Mouse (Mus musculus): ENCODE data around the gene Cd4.
"Not testable (repeated sequence)": the region's sequence is repeated elsewhere in the genome, so short reads cannot be mapped to it uniquely, and the experiment has no call there.

The Cd4 gene

DNA sequence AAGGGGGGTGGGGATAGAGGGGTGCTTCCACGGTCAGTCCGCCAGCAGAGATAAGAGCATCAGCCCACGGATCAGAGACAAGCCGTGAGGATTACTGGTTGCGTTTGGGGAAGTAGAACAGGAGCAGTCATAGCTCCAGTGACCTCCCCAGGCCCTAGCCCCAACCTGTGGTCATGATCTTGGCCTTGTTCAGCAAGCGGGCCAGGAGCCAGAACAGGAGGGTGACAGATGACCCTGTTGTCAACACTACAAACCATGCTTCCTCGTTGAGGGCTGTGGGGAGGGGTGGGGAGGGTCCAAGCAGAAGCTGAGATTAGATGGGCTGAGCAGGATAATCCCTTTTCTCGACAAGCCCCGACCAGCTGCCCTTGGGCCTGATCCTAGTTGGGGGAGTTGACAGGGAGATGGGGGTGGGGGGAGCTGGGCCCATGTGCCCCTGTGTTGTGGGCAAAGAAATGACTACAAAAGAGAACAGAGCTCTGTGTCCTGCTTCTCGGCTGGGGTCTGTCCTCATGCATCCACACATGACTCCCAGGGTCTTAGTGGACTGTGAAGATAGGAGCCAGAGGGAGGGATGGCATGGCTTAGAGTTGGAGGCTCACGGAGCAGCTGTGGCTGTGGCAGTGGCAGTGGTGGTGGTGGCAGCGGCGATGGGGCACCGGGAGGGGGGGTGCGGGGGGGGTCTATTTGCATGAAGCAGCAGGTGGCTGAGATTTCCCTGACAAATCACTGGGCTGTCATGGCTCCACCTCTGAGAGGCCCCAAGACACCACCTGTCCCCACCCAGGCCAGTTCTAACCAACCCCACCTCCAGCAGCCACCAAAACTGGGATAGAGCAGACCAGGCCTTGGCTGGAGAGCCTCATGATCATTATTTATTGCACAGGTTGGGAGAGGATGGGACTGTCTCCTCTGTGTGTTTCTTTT, 47.5 kb downstream of the Cd4 start, which contains the start of gene Gnb3:
Gnb3 (minus strand) TSS at position 35 of the 927 bp plus-strand sequence.
- DNase-seq = no peak

DNA sequence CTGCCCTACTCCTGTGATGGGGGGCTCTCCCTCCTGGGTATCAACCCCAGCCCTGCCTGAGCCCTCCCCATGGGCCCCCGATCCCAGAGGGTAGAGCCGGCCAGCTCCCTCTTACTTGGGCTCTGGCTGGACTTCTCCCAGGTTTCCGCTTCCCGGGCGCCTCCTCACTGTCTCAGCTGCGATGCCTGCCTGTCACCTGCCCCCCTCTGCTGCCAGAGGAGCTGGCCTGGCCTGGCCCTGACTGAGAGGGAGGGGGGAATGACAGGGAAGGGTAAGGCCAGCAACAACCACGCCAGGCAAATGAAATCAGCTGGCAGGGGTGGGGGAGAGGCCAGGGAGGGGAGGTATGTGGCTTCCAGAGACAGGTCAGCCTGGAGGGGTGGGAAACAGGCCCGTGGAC, 48.2 kb downstream of the Cd4 start:
- no peak for DNase-seq

GRCm38 (mm10) chr6:124836411-124836810, 51.6 kb downstream of the Cd4 start:
- DNase-seq = no peak

- peak; percentile 64 for DNase-seq
Measured at GRCm38 (mm10) chr6:124835531-124835930, 52.5 kb downstream of the Cd4 start.

DNA sequence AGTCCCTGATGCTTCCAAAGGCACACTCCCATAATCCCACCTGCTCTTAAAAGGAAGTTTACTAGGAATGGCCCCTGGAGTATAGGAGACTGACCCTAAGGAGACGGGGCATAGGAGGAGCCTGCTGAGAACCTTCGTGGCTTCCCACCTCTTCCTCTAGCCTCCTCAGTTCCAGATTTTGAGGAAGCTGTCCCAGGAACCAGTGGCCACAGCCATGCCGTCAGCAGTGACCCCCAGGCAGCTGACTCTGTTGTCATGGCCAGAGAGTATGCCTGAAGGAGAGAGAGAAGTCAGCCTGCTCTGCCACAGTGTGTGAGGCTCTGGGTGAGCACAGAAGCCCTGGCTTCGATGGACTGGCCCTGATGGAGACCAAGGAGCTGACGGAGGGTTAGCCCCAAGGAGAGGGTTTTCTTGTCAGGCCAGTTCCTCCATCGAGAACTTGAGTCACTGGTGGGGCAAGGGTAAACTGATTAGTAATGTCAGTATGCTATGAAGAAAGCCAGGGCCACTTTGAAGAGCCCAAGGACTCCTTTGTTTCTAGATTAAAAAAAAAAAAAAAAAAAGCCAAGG, 53.4 kb downstream of the Cd4 start:
- no peak for DNase-seq

- no peak for DNase-seq
Measured at GRCm38 (mm10) chr6:124831649-124832048, 56.4 kb downstream of the Cd4 start.

GRCm38 (mm10) chr6:124831199-124831598, 56.8 kb downstream of the Cd4 start:
- not testable (repeated sequence) for DNase-seq

DNA sequence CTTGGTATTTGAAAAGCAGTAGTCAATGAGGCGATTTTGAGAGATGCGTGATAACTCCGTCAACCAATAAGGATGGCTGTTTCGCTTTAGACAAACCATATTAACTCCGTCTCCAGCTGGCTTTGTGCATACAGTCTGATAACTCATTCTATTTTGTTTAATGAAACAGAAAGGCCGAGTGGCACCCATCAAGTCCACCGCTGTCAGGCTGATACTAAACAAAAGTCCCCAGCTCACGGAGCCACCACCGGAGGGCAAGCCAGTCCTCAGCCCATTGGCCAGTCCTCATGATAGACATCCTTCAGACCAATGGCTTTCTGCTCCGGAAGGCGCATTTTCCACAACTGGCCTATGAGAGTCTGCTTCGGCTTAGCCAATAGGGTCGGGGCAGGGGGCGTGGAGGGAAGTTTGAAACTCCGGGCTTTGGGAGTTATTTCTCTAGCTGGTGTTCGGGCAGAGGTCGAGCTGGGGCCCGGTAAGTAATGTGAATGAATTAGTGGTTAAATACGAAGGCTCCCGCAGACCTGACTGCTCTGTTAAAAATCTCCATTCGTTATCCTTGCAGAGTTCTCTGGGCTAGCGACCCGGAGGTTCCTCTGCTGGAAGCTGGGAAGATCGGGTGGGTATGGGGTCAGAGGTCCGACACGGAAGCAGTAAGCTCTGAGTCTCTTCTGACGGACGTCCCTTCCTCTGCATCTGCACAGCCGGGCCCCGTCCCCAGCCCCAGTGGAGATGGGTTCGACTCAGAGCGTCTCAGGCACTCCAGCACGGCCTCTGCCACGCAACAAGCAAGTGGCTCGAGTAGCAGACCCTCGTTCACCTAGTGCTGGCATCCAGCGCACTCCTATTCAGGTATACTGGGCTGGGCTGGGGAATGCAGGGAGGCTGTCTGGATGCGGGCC, 58.0 kb downstream of the Cd4 start:
- DNase-seq = peak; percentile 92

DNA sequence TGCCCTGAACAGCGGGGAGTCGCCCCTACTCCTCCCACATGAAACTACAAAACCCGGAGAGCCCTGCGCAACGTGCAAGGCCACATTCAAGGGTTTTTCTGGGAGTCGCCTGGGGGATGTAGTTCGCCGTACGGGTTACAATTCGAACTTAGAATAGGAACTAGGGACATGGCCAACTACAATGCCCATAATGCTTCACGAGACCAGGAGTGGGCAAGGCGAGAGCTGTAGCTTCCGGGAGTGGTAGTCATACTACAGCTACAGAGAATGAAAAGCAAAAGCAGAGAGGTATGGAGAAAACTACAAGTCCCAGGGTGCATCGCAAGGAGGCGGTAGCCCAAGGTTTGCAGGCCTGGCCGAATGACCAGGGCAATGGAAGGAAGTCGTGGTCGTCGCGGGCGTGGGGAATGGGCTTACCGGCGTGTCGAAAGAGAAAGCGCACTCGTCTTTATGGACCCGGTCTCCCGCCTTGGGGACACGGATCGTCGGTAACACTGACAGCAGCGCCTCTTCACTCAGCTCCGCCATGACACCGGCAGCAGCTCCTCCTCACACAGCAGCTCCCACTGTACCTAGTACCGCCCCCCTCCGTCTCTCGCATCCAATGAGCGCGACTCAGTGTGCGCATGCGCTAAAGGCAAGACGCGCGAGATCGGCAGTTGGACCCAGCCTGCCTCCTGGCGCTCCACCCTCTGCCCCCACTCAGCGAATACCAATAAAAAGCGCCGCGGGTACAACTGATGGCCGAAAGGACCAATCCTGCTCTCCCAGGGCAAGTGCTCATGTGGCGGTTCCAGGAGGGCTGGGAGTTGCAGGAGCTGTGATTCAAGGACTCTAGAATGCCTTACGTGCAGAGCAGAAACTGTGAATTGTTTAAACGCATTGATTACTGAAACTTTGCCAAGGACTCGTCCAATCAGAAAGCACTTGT, 58.9 kb downstream of the Cd4 start, which contains the start of the genes Usp5 and Cdca3:
Usp5 (minus strand) TSS at position 617 of the 931 bp plus-strand sequence.
Cdca3 (plus strand) TSS at position 680 of the 931 bp plus-strand sequence.
- DNase-seq = peak; percentile 97

DNA sequence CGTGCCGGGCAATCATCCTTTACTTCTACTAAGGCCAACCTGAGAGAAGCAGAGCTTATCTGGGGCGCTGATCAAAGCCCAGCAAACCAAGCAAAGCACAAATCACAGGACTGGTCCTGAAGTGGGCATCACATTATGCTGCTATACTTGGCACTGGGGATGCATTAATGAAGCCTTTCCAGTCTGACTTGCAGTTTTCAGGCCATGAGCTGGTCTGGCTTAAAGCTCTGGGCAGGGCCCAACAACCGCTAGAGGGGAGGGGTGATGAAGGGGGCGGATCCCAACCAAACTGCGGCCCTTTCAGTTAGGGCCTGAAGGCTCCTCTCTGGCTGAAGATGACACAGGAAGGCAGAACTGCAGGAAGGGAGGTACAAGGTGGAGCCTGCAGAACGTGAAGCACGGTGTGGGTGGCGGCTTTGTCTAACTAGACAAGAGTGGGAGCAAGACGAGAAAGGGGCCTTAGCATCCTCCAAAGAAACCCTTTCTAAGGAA, 59.9 kb downstream of the Cd4 start:
- no peak for DNase-seq

GRCm38 (mm10) chr6:124822049-124822448, 66.0 kb downstream of the Cd4 start:
- no peak for DNase-seq

DNA sequence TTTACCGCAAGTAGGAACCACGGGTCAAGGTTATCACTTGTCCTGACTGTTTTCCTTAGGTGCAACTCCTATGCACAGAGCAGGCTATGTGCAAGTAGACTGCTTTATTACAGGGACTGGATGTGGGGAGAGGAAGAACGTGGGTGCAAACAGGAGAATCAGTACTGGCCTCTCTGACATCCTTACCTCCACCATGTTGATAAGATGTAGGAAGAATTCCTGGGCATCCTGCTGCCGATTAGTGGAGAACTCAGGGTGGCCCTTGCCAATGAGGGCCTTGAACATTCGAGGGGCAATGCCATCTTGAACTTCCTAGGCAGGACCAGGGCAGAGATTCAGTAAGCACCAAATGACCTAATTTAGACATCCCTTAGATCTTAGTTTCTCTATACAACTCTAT, 67.1 kb downstream of the Cd4 start:
- no peak for DNase-seq

DNA sequence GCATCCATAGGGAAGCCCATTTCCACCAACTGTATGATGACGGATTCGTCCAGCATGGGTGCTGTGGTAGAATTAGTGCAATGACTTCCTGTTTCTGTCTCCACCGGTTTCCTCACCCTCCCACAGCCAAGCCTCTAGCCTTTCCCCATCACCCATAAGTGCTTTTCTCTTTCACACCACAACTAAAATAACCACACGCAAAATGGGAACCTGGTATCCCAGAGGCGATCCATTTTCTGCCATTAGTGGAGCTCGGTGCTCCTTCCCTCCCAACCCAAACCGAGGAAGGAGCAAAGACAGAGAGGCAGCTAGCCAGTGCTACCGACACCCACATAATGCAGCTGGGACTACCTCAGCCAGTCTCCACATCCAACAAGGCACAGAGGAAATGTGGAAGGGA, 70.0 kb downstream of the Cd4 start:
- DNase-seq = no peak

DNA sequence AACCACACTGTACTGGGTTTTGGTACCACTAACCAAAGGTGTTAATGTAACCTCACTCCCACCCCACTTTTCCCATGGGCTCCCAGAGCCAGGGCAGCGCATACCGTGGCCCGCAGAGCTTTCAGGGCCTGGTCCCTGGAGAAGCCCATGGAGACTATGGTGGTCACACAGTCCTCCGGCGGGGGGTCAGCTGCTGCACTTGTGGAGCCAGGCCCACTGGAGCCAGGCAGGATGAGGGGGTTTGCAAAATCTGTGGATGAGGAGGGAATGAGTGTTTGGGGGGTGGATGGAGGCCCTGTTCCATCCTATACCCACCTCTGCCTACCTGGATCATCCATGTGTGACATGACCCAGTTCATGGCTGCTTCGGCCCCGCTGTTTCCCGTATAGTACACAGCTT, 70.5 kb downstream of the Cd4 start:
- DNase-seq = no peak

DNA sequence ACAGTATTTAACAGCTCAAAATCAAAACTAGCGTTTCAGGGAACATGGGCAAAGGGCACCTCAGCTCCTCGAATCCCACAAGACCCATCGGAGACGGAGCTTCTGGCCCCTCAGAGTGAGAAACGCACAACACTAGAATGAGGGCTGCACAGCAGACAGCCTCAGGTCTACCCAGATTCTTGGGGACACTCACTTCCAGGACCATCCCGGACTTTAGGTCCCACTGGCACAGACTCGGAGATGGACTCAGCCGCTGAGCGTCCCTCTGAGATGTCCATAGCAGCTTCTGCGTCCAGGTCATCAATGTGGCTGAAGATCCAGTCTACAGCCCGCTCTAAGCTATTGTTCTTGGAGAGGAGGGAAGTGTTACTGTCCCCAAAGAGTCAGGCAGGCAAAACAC, 70.9 kb downstream of the Cd4 start:
- DNase-seq = no peak

GRCm38 (mm10) chr6:124816611-124817010, 71.4 kb downstream of the Cd4 start:
- no peak for DNase-seq

DNA sequence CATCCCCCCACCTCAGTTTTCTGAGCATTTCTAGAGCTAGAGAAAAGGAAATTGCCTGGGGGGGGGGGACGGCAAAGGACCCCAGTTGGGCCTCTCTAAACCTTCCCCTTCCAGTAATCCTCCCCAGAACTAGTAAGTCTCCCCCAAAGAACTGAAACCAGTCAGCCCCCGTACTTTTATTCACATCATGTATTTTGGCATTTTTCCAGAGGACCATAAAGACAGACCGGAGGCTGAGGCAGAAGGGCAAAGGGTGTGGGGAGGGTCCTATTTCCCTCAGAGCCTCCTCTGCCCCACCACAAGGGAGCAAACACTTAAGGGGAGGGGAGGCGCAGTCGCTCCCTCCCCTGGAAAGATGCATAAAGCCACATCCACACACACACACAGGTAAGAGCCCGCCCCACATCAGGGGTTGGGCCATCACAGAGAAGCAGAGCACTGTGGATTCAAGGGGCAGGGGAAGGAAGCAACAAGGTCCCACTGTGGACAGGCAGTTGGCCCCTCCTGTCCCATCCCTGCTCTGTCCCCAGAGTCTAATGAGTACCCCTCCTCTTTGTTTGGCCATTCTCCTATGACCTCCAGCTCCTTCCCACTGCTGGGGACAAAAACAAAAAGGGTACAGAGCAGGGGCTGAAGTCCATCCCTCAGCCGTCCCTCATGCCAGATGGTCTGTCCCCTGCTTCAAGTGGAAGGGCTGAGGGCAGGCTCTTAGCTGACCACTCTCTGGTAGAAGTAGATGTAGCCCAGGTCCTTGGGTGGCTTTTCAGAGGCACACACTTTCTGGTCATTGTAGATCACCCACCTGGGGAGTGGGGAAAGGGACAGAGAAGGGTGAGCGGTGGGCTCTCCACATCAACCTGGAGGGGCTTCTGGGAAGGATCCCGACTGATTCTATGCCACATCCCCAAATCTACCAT, 72.9 kb downstream of the Cd4 start:
- no peak for DNase-seq
